Mouse (Mus musculus) cerebellum, postnatal 36 days (tissue): ENCODE measurements at regions not wholly inside any gene's neighbourhood (a gene's known extent, or its start where the extent isn't known, plus 50 kb on each side); places are given as distances from the start of the nearest gene placed in this dataset.
A peak's percentile ranks its signal among the peaks of the same experiment; 100 is the strongest.

Experiments used
- DNase-seq, 2 experiments: peaks; one replicate each; pipeline ENCODE4 v3.0.0; 2021 to 2022; ENCODE audit warnings: mixed read lengths in 2 of 2

GRCm38 (mm10) chr8:50387189-50387588 lies 1543.4 kb upstream of the Tenm3 start:
- DNase-seq = no peak

GRCm38 (mm10) chr8:50383697-50384096 lies 1539.9 kb upstream of the Tenm3 start:
- no peak for DNase-seq

GRCm38 (mm10) chr8:50379745-50380144 lies 1536.0 kb upstream of the Tenm3 start:
- no peak for DNase-seq

- no peak for DNase-seq
These were observed 1530.0 kb upstream of the Tenm3 start for GRCm38 (mm10) chr8:50373790-50374189.

- DNase-seq = no peak
These were observed 1482.7 kb upstream of the Tenm3 start for GRCm38 (mm10) chr8:50326485-50326884.

- DNase-seq = no peak
These were observed 1477.7 kb upstream of the Tenm3 start for GRCm38 (mm10) chr8:50321356-50321963.

- no peak for DNase-seq
These were observed 1472.9 kb upstream of the Tenm3 start for GRCm38 (mm10) chr8:50316641-50317040.

GRCm38 (mm10) chr8:50310308-50310707 lies 1466.6 kb upstream of the Tenm3 start:
- DNase-seq = no peak

GRCm38 (mm10) chr8:50300316-50300715 lies 1456.6 kb upstream of the Tenm3 start:
- DNase-seq = no peak

GRCm38 (mm10) chr8:50293501-50293900 lies 1449.8 kb upstream of the Tenm3 start:
- peak; percentile 14 to 71 for DNase-seq

GRCm38 (mm10) chr8:50292158-50292557 lies 1448.4 kb upstream of the Tenm3 start:
- DNase-seq = peak; percentile 60 to 61

- no peak for DNase-seq
These were observed 1432.6 kb upstream of the Tenm3 start for GRCm38 (mm10) chr8:50276346-50276745.

GRCm38 (mm10) chr8:50264757-50265156 lies 1421.0 kb upstream of the Tenm3 start:
- no peak for DNase-seq
